Mouse (Mus musculus): Measurements from ENCODE around the gene Tmem211. TPM values are rescaled to one million over a fixed set of nuclear protein-coding genes. Genes with fewer than 3 reads are reported as not detected.

Gene Tmem211
- total and polyA plus RNA-seq, 3 experiments = not detected

GRCm38 (mm10) chr5:113271207-113271811 is 44.6 kb downstream of the Tmem211 start:
- no peak for DNase-seq

DNA sequence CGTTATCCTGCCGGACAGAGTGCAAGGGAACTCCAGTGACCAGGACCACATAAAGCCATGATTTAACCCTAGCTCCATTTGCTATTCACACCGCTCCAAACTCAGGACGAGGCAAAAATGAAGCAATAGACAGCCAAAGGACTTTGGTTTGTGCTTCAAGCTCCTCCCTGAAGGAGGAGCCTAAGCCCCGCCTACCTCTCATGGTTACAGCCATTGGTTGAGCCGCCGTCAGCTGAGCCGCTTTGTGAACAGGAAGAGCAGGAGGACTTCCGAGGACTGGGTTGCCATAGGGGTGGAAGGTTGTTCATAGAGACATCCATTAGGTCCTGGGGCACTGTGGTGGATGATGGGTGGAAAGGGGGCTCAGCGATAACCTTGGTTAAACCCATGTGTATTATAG is 49.1 kb downstream of the Tmem211 start:
- DNase-seq = no peak

DNA sequence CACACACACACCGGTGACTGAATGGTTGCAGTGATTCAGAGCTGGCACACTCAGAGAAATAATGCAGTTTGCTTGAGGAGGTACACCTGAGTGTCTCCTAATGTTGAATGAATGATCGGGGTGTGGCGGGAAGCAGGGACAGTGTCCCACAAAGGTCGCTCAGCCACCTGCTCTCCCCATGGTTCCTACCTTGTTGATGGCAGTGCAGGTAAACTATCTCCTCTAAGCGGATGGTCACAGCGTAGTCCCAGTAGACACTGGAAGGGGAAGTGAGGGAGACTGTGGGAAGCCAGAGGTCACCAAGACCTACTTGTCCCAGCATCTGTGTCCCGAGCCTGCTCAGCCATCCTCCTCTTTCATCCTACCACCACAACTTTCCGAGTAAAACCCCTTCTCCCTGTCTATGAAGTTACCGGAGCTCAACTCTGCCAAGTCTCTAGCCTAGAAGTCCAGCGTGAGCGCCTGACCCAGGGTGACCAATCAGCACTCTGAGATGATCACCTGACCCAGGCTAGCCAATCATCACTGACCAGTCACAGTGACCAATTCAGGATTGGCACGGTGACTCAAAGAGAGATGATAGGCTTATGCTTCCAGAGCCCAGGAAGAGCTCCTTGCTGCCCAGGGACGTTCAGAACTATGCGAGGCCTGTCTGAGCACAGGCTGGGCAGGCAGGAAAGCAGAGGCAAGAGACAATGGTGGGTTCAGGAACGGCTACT is 53.6 kb downstream of the Tmem211 start:
- no peak for DNase-seq

DNA sequence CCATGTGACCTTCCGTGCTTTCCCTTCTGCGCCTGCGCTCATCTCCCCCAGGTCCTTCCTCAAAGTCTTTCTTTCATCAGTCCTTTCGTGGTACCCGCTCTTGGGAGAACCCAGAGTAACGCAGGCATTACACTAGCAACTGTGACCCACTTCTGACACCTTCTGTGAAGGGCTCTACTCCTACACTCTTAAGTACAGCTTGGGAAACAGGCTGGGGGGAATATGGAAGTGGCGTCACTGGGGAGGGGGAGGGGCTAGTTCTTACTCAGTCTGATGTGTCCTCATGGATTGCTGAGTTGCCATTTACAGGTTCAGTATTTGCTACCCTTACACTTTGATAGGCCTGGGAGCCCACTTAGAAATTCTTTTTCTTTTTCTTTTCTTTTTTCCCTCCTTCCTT is 54.8 kb downstream of the Tmem211 start:
- no peak for DNase-seq

GRCm38 (mm10) chr5:113283726-113284125 is 57.0 kb downstream of the Tmem211 start:
- no peak for DNase-seq

DNA sequence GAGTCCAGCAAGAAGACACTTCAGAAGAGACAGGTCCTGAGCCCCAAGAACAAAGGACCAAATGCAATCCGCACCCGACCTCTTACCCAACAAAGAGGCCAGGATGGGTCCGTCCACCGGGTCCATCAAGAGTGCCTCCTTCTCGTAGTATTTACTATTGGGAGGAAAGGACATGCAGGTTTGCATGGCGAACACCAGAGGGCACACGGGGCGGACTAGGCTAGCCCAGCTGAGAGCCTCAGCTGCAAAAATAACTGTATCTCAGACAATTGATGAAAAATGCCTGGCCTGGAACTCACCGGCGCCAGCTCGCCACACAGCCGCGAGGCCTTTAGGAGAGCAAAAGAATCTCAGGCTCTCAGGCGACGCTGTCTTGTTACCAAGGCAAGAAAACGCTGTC is 58.8 kb downstream of the Tmem211 start:
- no peak for DNase-seq

GRCm38 (mm10) chr5:113286048-113286447 is 59.3 kb downstream of the Tmem211 start:
- DNase-seq = no peak

GRCm38 (mm10) chr5:113286591-113287520 is 60.1 kb downstream of the Tmem211 start:
- peak; percentile 20 for DNase-seq

DNA sequence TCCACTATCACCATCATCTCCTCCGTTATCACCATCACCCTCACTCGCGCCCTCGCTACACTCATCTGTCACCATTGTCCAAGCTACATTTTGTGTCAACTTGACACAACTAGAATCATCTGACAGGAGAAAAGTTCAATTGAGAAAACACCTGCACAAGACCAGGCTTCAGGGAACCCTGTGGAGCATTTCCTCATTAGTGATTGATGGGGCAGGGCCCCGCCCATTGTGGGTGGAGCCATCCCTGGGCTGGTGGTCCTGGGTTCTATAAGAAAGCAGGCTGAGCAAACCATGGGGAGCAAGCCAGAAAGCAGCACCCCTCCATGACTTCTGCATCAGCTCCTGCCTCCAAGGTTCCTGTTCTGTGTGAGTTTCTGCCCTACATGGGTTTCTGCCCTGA is 61.1 kb downstream of the Tmem211 start:
- DNase-seq = no peak

DNA sequence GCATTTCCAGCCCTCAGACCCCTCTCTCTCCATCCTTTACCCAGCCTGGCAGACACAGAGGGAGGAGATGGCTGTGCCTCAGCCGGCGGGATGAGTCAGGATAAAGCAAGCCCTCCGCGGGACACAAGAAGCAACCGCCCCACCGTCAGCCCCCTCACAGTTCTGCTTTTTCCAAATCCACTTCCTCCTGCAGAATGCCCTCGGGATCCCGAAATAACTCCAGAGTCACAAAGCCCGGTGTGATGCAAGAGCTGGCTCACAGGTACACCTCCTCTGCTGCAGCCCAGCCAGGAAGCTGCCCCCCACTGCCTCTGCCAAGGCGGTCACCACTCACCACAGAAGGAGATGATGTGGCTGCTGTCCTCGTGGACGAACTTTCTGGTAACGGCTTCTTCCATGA is 61.8 kb downstream of the Tmem211 start:
- DNase-seq = no peak

Other genes with a start within 250 kb of the Tmem211 start
- gene Grk3, start 211.1 kb upstream of the Tmem211 start, total RNA-seq (2021) = 10 to 100 TPM; 20.6 to 22.5 TPM
- 7.1 and 8.7 TPM in 2 replicates for gene Grk3, start 211.1 kb upstream of the Tmem211 start, polyA plus RNA-seq (2012; rRNA removed)
- not detected for gene Crybb2, start 156.8 kb upstream of the Tmem211 start, total RNA-seq (2021)
- not detected in 2 replicates for gene Crybb2, start 156.8 kb upstream of the Tmem211 start, polyA plus RNA-seq (2012; rRNA removed)
- under 1 TPM; 0.23 to 0.31 TPM for gene Crybb3, start 145.3 kb upstream of the Tmem211 start, total RNA-seq (2021)
- 0.91 and 1.9 TPM in 2 replicates for gene Crybb3, start 145.3 kb upstream of the Tmem211 start, polyA plus RNA-seq (2012; rRNA removed)
- 10 to 100 TPM; 11.5 to 17.8 TPM for gene 2900026A02Rik, start 5.7 kb upstream of the Tmem211 start, total RNA-seq (2021)
- 11.0 and 12.4 TPM in 2 replicates for gene 2900026A02Rik, start 5.7 kb upstream of the Tmem211 start, polyA plus RNA-seq (2012; rRNA removed)
- gene Sgsm1, start 83.9 kb downstream of the Tmem211 start, total RNA-seq (2021) = 10 to 100 TPM in 1 of 2 experiments, 1 to 10 TPM in 1; 8.4 to 12.7 TPM
- 4.3 and 5.5 TPM in 2 replicates for gene Sgsm1, start 83.9 kb downstream of the Tmem211 start, polyA plus RNA-seq (2012; rRNA removed)
- not detected for gene Aym1, start 130.4 kb downstream of the Tmem211 start, total RNA-seq (2021)
- not detected in 2 replicates for gene Aym1, start 130.4 kb downstream of the Tmem211 start, polyA plus RNA-seq (2012; rRNA removed)

Measured in adrenal gland, adult 2 months (tissue).